ENCODE assay signal across 8 mouse cellular contexts in genomic region chr9:44509487-44510354, GRCm38 (mm10). TPM values are rescaled to one million over a fixed set of nuclear protein-coding genes. Genes with fewer than 3 reads are reported as not detected.
A peak's percentile ranks its signal among the peaks of the same experiment; 100 is the strongest.
DNase-seq lines count a peak whose midpoint lies in the region; ATAC-seq and TF ChIP-seq lines count a peak whose summit lies in the region.

No protein-coding gene starts in this region.

- peaks cover 10% of the 10 kb centered on the region for H3K36me3 ChIP-seq in embryonic facial prominence, embryonic 11.5 days (replicated peaks; ENCODE audit: control insufficient read depth, insufficient read depth, low read depth, low read length)
- peaks cover 45% of the 10 kb centered on the region for H3K36me3 ChIP-seq in intestine, postnatal 0 days (ENCODE audit: control insufficient read depth, insufficient read depth)
- peaks cover 49% of the 10 kb centered on the region for H3K36me3 ChIP-seq in limb, embryonic 13.5 days
- H3K36me3 ChIP-seq in midbrain, embryonic 13.5 days = peaks cover 48% of the 10 kb centered on the region

- peak overlapping the region; percentile 37 for H3K9ac ChIP-seq in embryonic facial prominence, embryonic 11.5 days (replicated peaks; ENCODE audit: low read length)
- H3K9ac ChIP-seq in intestine, postnatal 0 days (ENCODE audit: low read depth, low read length) = peak overlapping the region; percentile 45
- H3K9ac ChIP-seq in limb, embryonic 13.5 days = peak overlapping the region; percentile 56
- H3K9ac ChIP-seq in midbrain, embryonic 13.5 days (replicated peaks) = peak overlapping the region; percentile 52

- peak; percentile 85 for TF ChIP-seq CTCF in intestine, postnatal 0 days (IDR thresholded peaks at IDR 0.05; ENCODE audit: low read depth)

- peaks cover 5% of the 10 kb centered on the region for H3K4me1 ChIP-seq in embryonic facial prominence, embryonic 11.5 days (ENCODE audit: control insufficient read depth, insufficient read depth, low read length)
- H3K4me1 ChIP-seq in intestine, postnatal 0 days (replicated peaks; ENCODE audit: control insufficient read depth, insufficient read depth, low read length) = 0 out of 2 replicates have a peak, but pooled peaks cover 10% of the 10 kb centered on the region
- H3K4me1 ChIP-seq in limb, embryonic 13.5 days = peaks cover 63% of the 10 kb centered on the region
- peaks cover 29% of the 10 kb centered on the region for H3K4me1 ChIP-seq in midbrain, embryonic 13.5 days (replicated peaks)

- peak overlapping the region; percentile 44 for H3K4me2 ChIP-seq in embryonic facial prominence, embryonic 11.5 days (ENCODE audit: low read depth, low read length)
- H3K4me2 ChIP-seq in intestine, postnatal 0 days (replicated peaks; ENCODE audit: low read depth) = peak overlapping the region; percentile 69
- H3K4me2 ChIP-seq in limb, embryonic 13.5 days (replicated peaks) = peak overlapping the region; percentile 60
- H3K4me2 ChIP-seq in midbrain, embryonic 13.5 days (replicated peaks) = peak overlapping the region; percentile 51

- no peak for ATAC-seq in embryonic facial prominence, embryonic 11.5 days (replicated peaks; ENCODE audit: insufficient number of reproducible peaks, low FRiP score, low TSS enrichment, low read depth)
- peak; percentile 53 for ATAC-seq in intestine, postnatal 0 days
- peak; percentile 26; the same call in 1 of the 2 replicates for ATAC-seq in limb, embryonic 13.5 days (ENCODE audit: low FRiP score, low read depth)
- peak; percentile 41 for ATAC-seq in midbrain, embryonic 13.5 days

- H3K27ac ChIP-seq in embryonic facial prominence, embryonic 11.5 days (replicated peaks; ENCODE audit: low read depth, low read length) = no peak overlapping the region
- H3K27ac ChIP-seq in intestine, postnatal 0 days (ENCODE audit: low read depth, low read length) = peak overlapping the region; percentile 46
- H3K27ac ChIP-seq in limb, embryonic 13.5 days = peak overlapping the region; percentile 74
- peak overlapping the region; percentile 11; the same call in 1 of the 2 replicates for H3K27ac ChIP-seq in midbrain, embryonic 13.5 days

- no peaks in the 10 kb centered on the region for H3K9me3 ChIP-seq in embryonic facial prominence, embryonic 11.5 days (replicated peaks; ENCODE audit: control insufficient read depth, low read length)
- no peaks in the 10 kb centered on the region for H3K9me3 ChIP-seq in intestine, postnatal 0 days (ENCODE audit: control insufficient read depth)
- H3K9me3 ChIP-seq in limb, embryonic 13.5 days = no peaks in the 10 kb centered on the region
- no peaks in the 10 kb centered on the region for H3K9me3 ChIP-seq in midbrain, embryonic 13.5 days

- no peak overlapping the region; the same call in 1 of the 2 replicates for H3K4me3 ChIP-seq in embryonic facial prominence, embryonic 11.5 days (ENCODE audit: low read depth, low read length)
- H3K4me3 ChIP-seq in intestine, postnatal 0 days (ENCODE audit: low read depth, low read length) = peak overlapping the region; percentile 33
- peak overlapping the region; percentile 30 for H3K4me3 ChIP-seq in limb, embryonic 13.5 days
- peak overlapping the region; percentile 20 for H3K4me3 ChIP-seq in midbrain, embryonic 13.5 days (replicated peaks)

- DNase-seq in layer of hippocampus, adult 11-12 months (ENCODE audit: low spot score) = peak; percentile 83
- no peak for DNase-seq in layer of hippocampus, adult 9-10 months (ENCODE audit: low spot score)
- peak; percentile 77 for DNase-seq in embryonic facial prominence, embryonic 11.5 days (ENCODE audit: low spot score)
- DNase-seq in heart, adult 11 months = peak; percentile 99
- DNase-seq in spleen, adult 12 weeks (ENCODE audit: low spot score) = peak; percentile 68

- H3K27me3 ChIP-seq in embryonic facial prominence, embryonic 11.5 days (ENCODE audit: control insufficient read depth, insufficient read depth, low read length) = no peaks in the 10 kb centered on the region
- no peaks in the 10 kb centered on the region for H3K27me3 ChIP-seq in intestine, postnatal 0 days (replicated peaks; ENCODE audit: control insufficient read depth, insufficient read depth, low read length)
- H3K27me3 ChIP-seq in limb, embryonic 13.5 days = 0 out of 2 replicates have a peak, but pooled peaks cover 3% of the 10 kb centered on the region
- peaks cover 12% of the 10 kb centered on the region for H3K27me3 ChIP-seq in midbrain, embryonic 13.5 days

- 14% methylated on average over 27 of the region's 27 CpGs for WGBS in embryonic facial prominence, embryonic 11.5 days
- WGBS in intestine, postnatal 0 days = 14% methylated on average over 27 of the region's 27 CpGs
- 10% methylated on average over 24 of the region's 27 CpGs for whole genome bisulfite sequencing in limb, embryonic 13.5 days
- WGBS in midbrain, embryonic 13.5 days = 14% methylated on average over 27 of the region's 27 CpGs

RNA-seq across cellular contexts. Expression of gene Bcl9l, which starts 27.1 kb away (rescaled TPM):
- polyA plus RNA-seq in embryonic facial prominence, embryonic 11.5 days (2014; fragmentation: Nextera tagmentation; extraction: Ambion mirVana) = 10.3 and 11.8 TPM in 2 replicates
- 4.8 and 4.9 TPM in 2 replicates for polyA plus RNA-seq in intestine, postnatal 0 days (2015; fragmentation: Nextera tagmentation; extraction: Ambion mirVana)
- 14.5 and 15.0 TPM in 2 replicates for polyA plus RNA-seq in limb, embryonic 13.5 days (2015; fragmentation: Nextera tagmentation; extraction: Ambion mirVana)
- polyA plus RNA-seq in midbrain, embryonic 13.5 days (2015; fragmentation: Nextera tagmentation; extraction: Ambion mirVana) = 8.0 and 9.2 TPM in 2 replicates

RNA-seq across cellular contexts. Expression of gene Cxcr5, which starts 52.0 kb away (rescaled TPM):
- polyA plus RNA-seq in embryonic facial prominence, embryonic 11.5 days (2014; fragmentation: Nextera tagmentation; extraction: Ambion mirVana) = 0.13 and 0.31 TPM in 2 replicates
- polyA plus RNA-seq in intestine, postnatal 0 days (2015; fragmentation: Nextera tagmentation; extraction: Ambion mirVana) = 0.21 and 0.25 TPM in 2 replicates
- 0.09 TPM in 1 of 2 replicates, not detected in the other for polyA plus RNA-seq in limb, embryonic 13.5 days (2015; fragmentation: Nextera tagmentation; extraction: Ambion mirVana)
- not detected in 2 replicates for polyA plus RNA-seq in midbrain, embryonic 13.5 days (2015; fragmentation: Nextera tagmentation; extraction: Ambion mirVana)

RNA-seq across cellular contexts. Expression of gene Upk2, which starts 54.9 kb away (rescaled TPM):
- 0.59 and 1.3 TPM in 2 replicates for polyA plus RNA-seq in embryonic facial prominence, embryonic 11.5 days (2014; fragmentation: Nextera tagmentation; extraction: Ambion mirVana)
- not detected in 2 replicates for polyA plus RNA-seq in intestine, postnatal 0 days (2015; fragmentation: Nextera tagmentation; extraction: Ambion mirVana)
- 0.31 and 0.36 TPM in 2 replicates for polyA plus RNA-seq in limb, embryonic 13.5 days (2015; fragmentation: Nextera tagmentation; extraction: Ambion mirVana)
- not detected in 2 replicates for polyA plus RNA-seq in midbrain, embryonic 13.5 days (2015; fragmentation: Nextera tagmentation; extraction: Ambion mirVana)
